Mouse (Mus musculus) limb, embryonic 12.5 days (tissue): ENCODE results near the gene Catsper4. TPM values are rescaled to one million over a fixed set of nuclear protein-coding genes. Genes with fewer than 3 reads are reported as not detected.

Experiments
- ATAC-seq: fragments of 200-750 bp; cut with Nextera tagmentation; 2 replicates; pipeline ENCODE4 v1.8.0; 2017; ENCODE audit warnings: low read depth, moderate TSS enrichment; ENCODE audit not compliant: insufficient number of reproducible peaks, insufficient read depth, low FRiP score, low TSS enrichment
- H3K27ac ChIP-seq: fragments of 300-500 bp; sonication (generic); 2 replicates; pipeline ENCODE4 v1.5.1; 2016; ENCODE audit warnings: mild to moderate bottlenecking, moderate library complexity
- H3K27me3 ChIP-seq: fragments of 300-500 bp; sonication (generic); 2 replicates; pipeline ENCODE4 v1.6.1; 2016; ENCODE audit warnings: mild to moderate bottlenecking, moderate library complexity
- H3K36me3 ChIP-seq: fragments of 300-500 bp; sonication (generic); 2 replicates; pipeline ENCODE4 v1.6.1; 2016; ENCODE audit warnings: mild to moderate bottlenecking, moderate library complexity
- H3K4me1 ChIP-seq: fragments of 300-500 bp; sonication (generic); replicated peaks from 2 replicates; pipeline ENCODE4 v1.6.1; 2016
- H3K4me2 ChIP-seq: fragments of 300-500 bp; sonication (generic); 2 replicates; pipeline ENCODE4 v1.6.1; 2016; ENCODE audit warnings: mild to moderate bottlenecking, moderate library complexity
- H3K4me3 ChIP-seq: fragments of 300-500 bp; sonication (generic); replicated peaks from 2 replicates; pipeline ENCODE4 v1.5.1; 2016; ENCODE audit warnings: mild to moderate bottlenecking
- H3K9ac ChIP-seq: fragments of 300-500 bp; sonication (generic); replicated peaks from 2 replicates; pipeline ENCODE4 v1.6.1; 2016; ENCODE audit warnings: mild to moderate bottlenecking, moderate library complexity
- H3K9me3 ChIP-seq: fragments of 300-500 bp; sonication (generic); 2 replicates; pipeline ENCODE4 v1.6.1; 2016; ENCODE audit warnings: mild to moderate bottlenecking, moderate library complexity
- WGBS: fragments of 180-500 bp; shearing (Covaris S2); methylation state at CpG from one replicate; pipeline ENCODE4 v1.1.7; 2016; 5-methylcytosine and 5-hydroxymethylcytosine counted together
- polyA plus RNA-seq: library from polyadenylated mRNA; unstranded; fragments of >200 nt; fragmentation: Nextera tagmentation; extraction: Ambion mirVana; gene quantifications from 2 replicates; pipeline ENCODE4 v1.2.1, GENCODE M21; 2016

Catsper4 gene
- polyA plus RNA-seq, 1 experiment from 2014 or later, result not detected

DNA sequence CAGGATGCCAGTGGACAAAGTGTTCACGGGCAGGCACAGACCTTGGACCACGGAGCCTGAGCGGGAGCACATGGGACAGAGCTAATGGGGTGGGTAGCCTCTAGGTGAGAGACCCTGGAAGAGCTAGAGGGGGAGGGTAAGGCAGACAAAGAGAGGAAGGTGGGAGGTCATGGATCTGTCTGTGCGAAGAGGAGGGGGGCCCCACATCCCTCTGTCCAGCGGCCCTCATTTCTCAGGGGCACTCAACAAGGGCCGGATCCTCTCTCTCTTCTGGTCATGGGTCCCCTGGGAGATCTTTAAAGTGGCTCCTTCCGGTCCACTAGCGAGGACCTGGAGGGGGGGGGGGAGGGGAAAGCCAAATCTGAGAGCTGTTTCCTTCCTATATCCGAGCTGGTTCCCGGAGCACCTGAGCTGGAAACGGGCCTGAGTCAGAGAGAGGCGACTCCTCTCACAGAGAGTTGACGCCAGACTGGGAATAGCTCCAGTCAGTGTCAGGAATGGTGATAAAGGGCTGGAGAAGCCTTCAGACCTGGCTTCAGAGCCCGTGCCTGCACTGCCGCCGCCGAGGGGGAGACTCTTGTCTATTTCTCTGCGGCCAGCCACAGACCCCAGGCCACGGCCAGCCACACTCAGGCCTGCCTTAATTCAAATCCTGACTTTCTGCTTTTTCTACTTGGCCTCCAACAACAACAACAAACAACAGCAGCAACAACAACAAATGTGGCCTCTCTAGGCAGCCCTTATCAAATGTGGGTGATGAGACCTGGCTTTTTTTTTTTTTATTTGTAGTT is 29.4 kb upstream of the Catsper4 start:
- Histone ChIP-seq H3K4me2 (peak overlapping the region; percentile 33), H3K9me3 (no peaks in the 10 kb centered on the region), H3K4me3 (no peak overlapping the region), H3K27me3 (peaks cover 39% of the 10 kb centered on the region), H3K9ac (0 out of 2 replicates have a peak overlapping the region, but pooled peaks have one; percentile 18), H3K27ac (peak overlapping the region; percentile 8; the same call in 1 of the 2 replicates), H3K4me1 (peaks cover 47% of the 10 kb centered on the region), H3K36me3 (no peaks in the 10 kb centered on the region)
- ATAC-seq, result no peak
- 12% methylated on average over 19 of the region's 19 CpGs for WGBS

GRCm38 (mm10) chr4:134255854-134256253 is 28.7 kb upstream of the Catsper4 start:
- WGBS, result 25% methylated on average over 4 of the region's 4 CpGs
- H3K4me3 ChIP-seq, result no peak overlapping the region
- H3K4me1 ChIP-seq, result peaks cover 54% of the 10 kb centered on the region
- no peak for ATAC-seq
- H3K9me3 ChIP-seq, result no peaks in the 10 kb centered on the region
- no peak overlapping the region for H3K4me2 ChIP-seq
- H3K27ac ChIP-seq, result peak overlapping the region; percentile 8; the same call in 1 of the 2 replicates
- peaks cover 46% of the 10 kb centered on the region for H3K27me3 ChIP-seq
- no peaks in the 10 kb centered on the region for H3K36me3 ChIP-seq
- 0 out of 2 replicates have a peak overlapping the region, but pooled peaks have one; percentile 44 for H3K9ac ChIP-seq

DNA sequence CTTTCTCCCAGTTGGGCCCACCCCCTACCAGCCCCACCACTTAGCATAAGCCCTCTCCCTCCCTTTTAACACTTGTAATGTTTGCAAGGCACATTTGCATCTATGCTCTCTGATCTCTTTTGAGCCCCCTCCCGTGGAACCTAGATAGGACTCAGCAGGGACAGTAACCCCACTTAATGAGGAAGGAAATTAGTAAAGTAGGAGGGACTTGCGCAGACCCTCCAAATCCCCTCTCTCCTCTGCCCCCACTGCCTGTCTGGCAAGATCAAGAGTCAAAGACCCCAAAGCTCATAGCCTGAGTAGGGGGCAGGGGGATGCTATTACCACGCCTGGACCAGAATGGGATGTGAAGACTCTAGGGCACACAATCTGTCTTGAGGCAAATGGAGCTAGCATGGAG is 27.7 kb upstream of the Catsper4 start:
- Histone ChIP-seq H3K4me1 (peaks cover 60% of the 10 kb centered on the region), H3K9me3 (no peaks in the 10 kb centered on the region), H3K27me3 (peaks cover 56% of the 10 kb centered on the region), H3K36me3 (no peaks in the 10 kb centered on the region), H3K4me2 (no peak overlapping the region), H3K4me3 (no peak overlapping the region), H3K9ac (no peak overlapping the region), H3K27ac (no peak overlapping the region)
- WGBS, result 34% methylated on average over 3 of the region's 3 CpGs
- no peak for ATAC-seq

- H3K9me3 ChIP-seq, result no peaks in the 10 kb centered on the region
- peaks cover 67% of the 10 kb centered on the region for H3K27me3 ChIP-seq
- peak within 1 kb of the TSS; percentile 56 for H3K4me3 ChIP-seq
- 1% methylated on average over 13 of the region's 13 CpGs for WGBS
- H3K4me1 ChIP-seq, result peaks cover 62% of the 10 kb centered on the region
- peak within 1 kb of the TSS; percentile 40; the same call in 1 of the 2 replicates for H3K9ac ChIP-seq
- H3K4me2 ChIP-seq, result peak within 1 kb of the TSS; percentile 93
- H3K36me3 ChIP-seq, result no peaks in the 10 kb centered on the region
- no peak within 1 kb of the TSS; the same call in 1 of the 2 replicates for H3K27ac ChIP-seq
- ATAC-seq, result no peak
These were observed 26.6 kb upstream of the Catsper4 start, which contains the start of gene Grrp1 for GRCm38 (mm10) chr4:134253722-134254324. Grrp1 (minus strand) TSS chr4:134254106.

- H3K4me1 ChIP-seq, result peaks cover 62% of the 10 kb centered on the region
- peak overlapping the region; percentile 24; the same call in 1 of the 2 replicates for H3K9ac ChIP-seq
- no peaks in the 10 kb centered on the region for H3K36me3 ChIP-seq
- H3K4me2 ChIP-seq, result peak overlapping the region; percentile 93
- ATAC-seq, result no peak
- peak overlapping the region; percentile 56 for H3K4me3 ChIP-seq
- 6% methylated on average over 15 of the region's 15 CpGs for WGBS
- no peaks in the 10 kb centered on the region for H3K9me3 ChIP-seq
- H3K27me3 ChIP-seq, result peaks cover 74% of the 10 kb centered on the region
- H3K27ac ChIP-seq, result no peak overlapping the region; the same call in 1 of the 2 replicates
These were observed 25.9 kb upstream of the Catsper4 start for GRCm38 (mm10) chr4:134252911-134253721.

- peak overlapping the region; percentile 56 for H3K4me3 ChIP-seq
- H3K9me3 ChIP-seq, result no peaks in the 10 kb centered on the region
- no peak for ATAC-seq
- 7% methylated on average over 22 of the region's 22 CpGs for WGBS
- H3K9ac ChIP-seq, result peak overlapping the region; percentile 60; the same call in 1 of the 2 replicates
- H3K4me2 ChIP-seq, result peak overlapping the region; percentile 93
- H3K27me3 ChIP-seq, result peaks cover 81% of the 10 kb centered on the region
- H3K27ac ChIP-seq, result no peak overlapping the region
- peaks cover 62% of the 10 kb centered on the region for H3K4me1 ChIP-seq
- H3K36me3 ChIP-seq, result no peaks in the 10 kb centered on the region
These were observed 25.1 kb upstream of the Catsper4 start for GRCm38 (mm10) chr4:134252131-134252910.

GRCm38 (mm10) chr4:134251241-134252130 is 24.3 kb upstream of the Catsper4 start:
- H3K4me2 ChIP-seq, result peak overlapping the region; percentile 93
- H3K9me3 ChIP-seq, result no peaks in the 10 kb centered on the region
- no peak overlapping the region for H3K27ac ChIP-seq
- 1% methylated on average over 89 of the region's 91 CpGs for WGBS
- H3K27me3 ChIP-seq, result peaks cover 87% of the 10 kb centered on the region
- ATAC-seq, result no peak
- peak overlapping the region; percentile 56 for H3K4me3 ChIP-seq
- no peaks in the 10 kb centered on the region for H3K36me3 ChIP-seq
- peaks cover 57% of the 10 kb centered on the region for H3K4me1 ChIP-seq
- peak overlapping the region; percentile 60 for H3K9ac ChIP-seq

- H3K4me2 ChIP-seq, result peak overlapping the region; percentile 93
- H3K9me3 ChIP-seq, result no peaks in the 10 kb centered on the region
- peak overlapping the region; percentile 60 for H3K9ac ChIP-seq
- no peaks in the 10 kb centered on the region for H3K36me3 ChIP-seq
- no peak for ATAC-seq
- H3K27ac ChIP-seq, result no peak overlapping the region
- WGBS, result 10% methylated on average over 10 of the region's 10 CpGs
- H3K4me3 ChIP-seq, result peak overlapping the region; percentile 56
- peaks cover 56% of the 10 kb centered on the region for H3K4me1 ChIP-seq
- H3K27me3 ChIP-seq, result peaks cover 92% of the 10 kb centered on the region
These were observed 23.7 kb upstream of the Catsper4 start for GRCm38 (mm10) chr4:134250930-134251240.

DNA sequence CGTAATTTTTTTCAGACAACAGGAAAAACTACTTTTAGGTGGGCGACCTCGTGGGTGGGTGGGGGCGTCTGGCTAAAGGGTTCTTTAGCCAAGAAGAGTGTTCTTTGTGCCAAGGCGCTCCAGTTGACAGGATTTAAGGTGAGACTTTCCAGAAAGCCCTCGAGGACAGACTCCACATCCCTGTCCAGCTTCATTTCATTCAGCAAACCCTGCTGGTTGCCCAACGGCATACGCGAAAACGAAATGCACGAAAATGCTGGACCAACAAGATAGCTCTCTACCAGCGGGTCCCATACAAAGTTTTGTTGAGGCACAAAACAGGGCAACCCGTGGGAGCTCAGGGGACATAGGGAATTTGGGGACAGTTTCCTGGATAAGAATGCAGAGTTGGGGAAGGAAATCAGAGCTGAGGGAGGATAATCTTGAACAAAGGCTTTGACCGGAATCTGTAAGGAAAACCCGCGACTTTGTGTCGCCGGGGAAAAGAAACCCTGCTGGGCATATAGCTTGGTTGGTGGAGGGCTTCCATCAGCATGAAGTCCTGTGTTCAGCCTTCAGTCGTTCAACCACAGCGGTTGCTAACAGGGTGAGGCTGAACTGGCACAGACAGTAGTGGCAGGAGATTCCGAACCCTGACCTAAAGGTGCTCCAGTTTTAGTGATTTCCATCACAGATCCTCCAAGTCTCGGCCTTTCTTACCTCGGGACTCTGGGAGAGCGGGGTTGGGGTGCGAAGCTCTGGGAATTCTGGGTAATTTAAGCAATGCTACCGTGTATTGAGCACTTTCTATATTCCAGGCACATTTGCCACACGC is 23.1 kb upstream of the Catsper4 start:
- H3K4me3 ChIP-seq, result peak overlapping the region; percentile 56
- no peaks in the 10 kb centered on the region for H3K9me3 ChIP-seq
- H3K4me1 ChIP-seq, result peaks cover 55% of the 10 kb centered on the region
- peak overlapping the region; percentile 93 for H3K4me2 ChIP-seq
- no peaks in the 10 kb centered on the region for H3K36me3 ChIP-seq
- peaks cover 92% of the 10 kb centered on the region for H3K27me3 ChIP-seq
- ATAC-seq, result no peak
- 7% methylated on average over 27 of the region's 27 CpGs for WGBS
- no peak overlapping the region for H3K27ac ChIP-seq
- no peak overlapping the region for H3K9ac ChIP-seq
